Mouse (Mus musculus): ENCODE data around the gene 4931429L15Rik.

DNA sequence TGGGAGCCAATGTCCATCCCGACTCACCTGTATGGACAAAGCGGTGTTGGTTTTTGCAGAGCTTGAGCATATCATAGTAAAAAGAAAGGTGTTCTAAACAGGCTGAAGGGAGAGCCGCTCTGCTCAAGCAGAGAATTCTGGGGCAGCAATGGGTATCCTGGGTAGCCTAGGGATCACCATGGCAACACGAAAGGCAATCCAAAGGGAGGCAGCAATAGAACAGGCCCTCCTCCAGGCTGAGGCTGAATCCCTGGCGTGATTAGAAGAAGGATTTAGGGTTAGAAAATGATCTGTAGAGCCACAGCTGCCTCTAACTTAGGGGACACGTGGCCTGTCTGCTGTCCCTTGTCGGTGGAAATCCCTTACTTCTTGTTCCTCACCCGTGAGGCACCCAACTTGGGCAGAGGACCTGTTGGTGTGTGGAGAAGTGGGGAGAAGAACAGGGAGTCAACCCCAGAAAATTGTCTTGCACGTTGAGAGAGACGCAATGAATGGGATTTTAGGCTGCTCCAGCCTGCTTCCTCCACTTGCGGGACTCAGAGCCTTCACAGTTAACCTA lies 3.9 kb downstream of the 4931429L15Rik start:
- no peak for TF ChIP-seq CTCF (conservative IDR thresholded peaks at IDR 0.05; ENCODE audit: low read length)
- no peak for TF ChIP-seq NANOG (IDR thresholded peaks at IDR 0.05; ENCODE audit: borderline replicate concordance, low read length)
- no peak for TF ChIP-seq POU5F1 (IDR thresholded peaks at IDR 0.05; ENCODE audit: borderline replicate concordance, low read length)
